Mouse (Mus musculus) left cerebral cortex, adult 9 months (tissue): ENCODE measurements at regions not wholly inside any gene's neighbourhood (a gene's known extent, or its start where the extent isn't known, plus 50 kb on each side); places are given as distances from the start of the nearest gene placed in this dataset.

ENCODE experiments used
- DNase-seq, 2 experiments: peaks; one replicate each; pipeline ENCODE4 v3.0.0; 2022; ENCODE audit warnings: low spot score in 2 of 2

DNA sequence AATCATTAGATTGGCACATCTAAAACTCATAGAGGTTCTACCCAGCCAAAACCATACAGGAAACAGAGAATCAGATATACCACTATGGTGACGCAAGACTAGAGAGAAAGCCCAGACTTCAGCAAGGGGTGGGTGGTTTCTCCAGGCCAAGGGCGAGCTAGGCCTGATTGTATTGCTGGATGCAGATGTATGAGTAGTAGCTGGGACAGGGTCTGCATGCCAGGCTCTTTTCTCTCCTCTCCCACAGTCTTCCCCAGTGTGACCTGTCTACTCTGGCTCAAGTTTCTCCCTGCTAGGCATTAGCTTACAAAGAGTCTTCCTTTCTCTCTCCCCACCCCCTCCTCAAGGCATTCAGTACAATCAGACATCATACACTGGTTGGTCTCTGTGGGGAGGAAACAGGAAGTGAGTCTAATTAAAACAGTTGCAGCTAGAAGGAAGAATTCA lies 181.8 kb upstream of the Sesn3 start:
- no peak for DNase-seq

DNA sequence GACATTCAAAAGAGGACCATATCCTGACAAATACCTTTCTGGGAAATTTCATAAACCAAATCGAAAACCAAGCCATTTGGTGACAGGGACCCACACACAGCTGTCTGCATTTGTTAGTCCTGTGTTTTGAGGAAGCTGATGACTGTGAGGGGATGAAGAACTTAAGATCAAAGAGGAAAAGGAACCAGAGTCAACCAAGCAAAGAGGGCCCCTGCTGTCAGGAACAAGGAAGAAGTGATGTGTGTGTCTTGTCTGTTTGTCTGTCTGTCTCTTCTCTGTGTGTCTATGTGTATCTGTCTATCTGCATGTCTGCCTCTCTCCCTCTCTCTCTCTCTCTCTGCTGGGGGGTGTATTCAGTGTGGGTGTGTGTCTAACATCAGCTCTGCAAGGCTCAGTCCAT lies 171.3 kb upstream of the Sesn3 start:
- no peak for DNase-seq

DNA sequence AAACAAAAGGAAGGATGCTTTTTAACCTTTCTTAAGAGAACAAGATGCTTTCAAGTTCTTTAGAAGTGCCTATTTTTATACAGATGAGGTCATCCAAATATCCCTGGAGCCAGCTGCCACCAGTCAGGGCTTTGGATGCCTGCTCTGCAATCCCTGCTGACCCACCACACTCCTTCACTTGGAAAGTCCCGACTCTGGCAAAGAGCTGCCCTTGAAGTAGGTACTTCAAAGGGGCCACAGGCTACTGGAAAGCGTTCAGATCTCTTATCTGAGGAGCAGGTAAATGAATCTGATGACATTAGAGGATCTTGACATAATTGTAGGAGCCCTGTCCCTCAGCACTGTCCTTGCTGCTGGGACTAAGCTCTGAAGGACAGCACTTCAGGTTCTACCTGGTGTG lies 169.9 kb upstream of the Sesn3 start:
- DNase-seq: no peak

DNA sequence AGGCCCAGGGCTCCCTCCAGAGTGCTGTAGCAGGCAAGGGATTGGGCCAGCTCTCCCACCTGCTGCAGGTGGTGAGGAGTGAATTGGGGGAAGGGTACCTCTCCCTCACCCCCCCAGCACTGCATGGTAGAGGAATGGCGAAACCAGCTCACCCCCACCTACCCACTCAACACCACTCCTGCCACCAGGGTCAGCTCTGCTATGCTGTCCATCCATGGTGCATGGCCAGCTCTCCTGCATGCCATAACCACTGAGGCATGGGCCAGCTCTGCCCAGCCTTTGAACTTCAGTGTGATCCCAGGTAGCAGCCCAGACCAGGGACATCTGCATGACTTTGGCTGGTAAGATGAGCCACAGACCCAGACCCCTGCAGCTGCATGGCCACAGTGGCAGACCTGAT lies 168.5 kb upstream of the Sesn3 start:
- no peak for DNase-seq

DNA sequence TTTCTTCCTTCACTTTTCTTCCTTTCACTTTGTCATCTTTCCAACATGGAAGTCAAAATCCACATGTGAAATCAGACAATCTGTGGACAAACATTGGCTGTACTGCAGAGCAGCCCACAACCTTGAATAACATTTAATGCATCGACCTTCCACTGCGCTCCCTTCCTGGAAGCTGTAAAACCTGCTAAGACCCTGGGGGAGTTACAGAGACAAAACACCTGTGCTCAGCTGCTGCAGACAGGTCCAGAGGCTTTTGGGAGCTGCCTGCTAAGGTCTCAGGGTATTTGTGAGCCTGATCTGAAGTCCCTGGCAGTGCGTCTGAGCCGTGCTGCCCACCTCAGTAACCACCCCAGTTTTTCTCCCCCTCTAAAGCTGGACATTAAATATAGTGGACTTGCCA lies 166.1 kb upstream of the Sesn3 start:
- DNase-seq: no peak

DNA sequence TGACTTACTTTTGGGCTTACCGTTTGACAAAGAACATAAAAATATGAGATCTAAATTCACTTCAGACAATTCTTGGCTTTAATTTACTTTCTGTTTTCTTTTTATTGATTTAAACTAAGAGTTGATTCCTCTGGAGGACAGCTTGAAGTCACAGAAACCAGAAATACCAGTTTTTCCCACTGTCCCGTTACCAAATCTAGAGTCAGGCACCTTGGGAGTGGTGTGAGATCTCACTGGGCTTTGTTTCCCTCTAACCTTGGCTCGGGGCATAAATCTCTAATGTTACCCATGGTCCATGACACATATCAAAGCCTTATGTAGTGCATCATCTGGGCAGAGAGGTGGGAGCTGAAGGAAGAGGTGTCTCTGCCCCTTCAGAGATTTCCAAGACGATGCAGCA lies 165.4 kb upstream of the Sesn3 start:
- DNase-seq: no peak

DNA sequence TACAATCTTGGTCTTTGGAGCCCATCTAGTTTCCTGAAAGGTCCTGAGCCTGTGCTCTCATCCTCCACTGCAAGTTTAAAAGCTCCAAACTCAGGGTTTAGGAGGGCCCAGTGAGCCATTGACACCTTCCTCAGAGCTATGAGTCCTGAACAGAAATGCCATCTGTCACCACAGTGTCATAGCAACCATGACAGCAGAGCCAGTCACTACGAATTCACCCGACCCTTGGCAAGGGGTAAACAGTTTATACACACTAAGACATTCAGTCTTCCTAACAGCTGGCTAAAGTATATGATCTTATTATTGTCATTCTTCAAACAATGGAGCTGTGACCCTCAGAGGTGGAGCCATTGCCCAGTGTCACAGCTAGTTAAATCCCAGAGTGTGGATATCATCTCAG lies 163.2 kb upstream of the Sesn3 start:
- no peak for DNase-seq

DNA sequence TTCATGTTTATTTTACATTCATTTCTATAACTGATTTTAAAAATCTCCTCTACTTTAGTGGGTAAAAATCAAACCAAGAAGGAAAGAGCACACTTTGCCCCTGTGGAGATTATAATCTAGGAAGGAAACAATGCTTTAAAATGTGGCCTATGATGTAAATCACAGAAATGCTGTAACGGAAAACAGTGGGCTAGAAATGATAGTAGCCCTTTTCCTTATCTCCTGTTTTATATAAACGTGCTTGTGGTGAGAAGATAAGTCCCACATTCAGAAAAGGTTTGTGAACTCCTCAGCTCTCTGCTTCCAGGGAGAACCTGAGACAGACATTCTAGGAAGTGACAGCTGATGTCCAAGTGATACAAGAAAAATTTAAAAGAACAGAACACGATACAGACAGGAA lies 159.3 kb upstream of the Sesn3 start:
- DNase-seq: no peak

DNA sequence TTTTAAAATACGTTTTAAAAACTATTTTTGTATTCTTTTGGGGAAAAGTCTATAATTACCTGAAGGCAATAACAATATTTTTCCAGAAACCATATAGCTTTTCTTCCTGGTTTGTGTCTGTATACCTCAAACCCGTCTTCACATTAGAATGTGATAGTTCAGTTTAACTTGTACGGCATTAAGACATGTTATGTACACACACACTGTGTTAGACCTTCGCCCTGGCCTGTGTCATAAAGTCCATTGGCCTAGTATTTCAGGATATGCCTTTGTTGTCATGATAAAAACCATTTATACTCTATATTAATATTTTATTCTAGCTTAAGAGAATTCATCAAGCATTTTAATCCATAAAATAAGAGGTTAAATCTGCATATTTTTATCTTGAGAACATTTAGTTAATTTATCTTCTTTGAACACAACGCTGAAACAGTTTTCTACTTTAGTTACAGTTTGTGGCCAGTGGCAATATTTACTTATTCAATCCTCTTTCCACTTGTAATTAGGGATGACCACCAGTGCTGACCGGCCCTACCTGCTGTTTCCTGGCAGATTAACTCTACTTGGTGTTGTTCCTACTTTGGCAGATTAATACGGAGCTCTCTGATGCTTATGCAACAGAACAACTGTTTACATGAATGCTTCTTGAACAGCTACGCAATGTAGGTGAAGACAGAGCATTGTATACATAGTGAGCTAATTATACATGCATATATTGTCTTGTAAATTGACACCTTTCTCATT lies 158.6 kb upstream of the Sesn3 start:
- DNase-seq: no peak

DNA sequence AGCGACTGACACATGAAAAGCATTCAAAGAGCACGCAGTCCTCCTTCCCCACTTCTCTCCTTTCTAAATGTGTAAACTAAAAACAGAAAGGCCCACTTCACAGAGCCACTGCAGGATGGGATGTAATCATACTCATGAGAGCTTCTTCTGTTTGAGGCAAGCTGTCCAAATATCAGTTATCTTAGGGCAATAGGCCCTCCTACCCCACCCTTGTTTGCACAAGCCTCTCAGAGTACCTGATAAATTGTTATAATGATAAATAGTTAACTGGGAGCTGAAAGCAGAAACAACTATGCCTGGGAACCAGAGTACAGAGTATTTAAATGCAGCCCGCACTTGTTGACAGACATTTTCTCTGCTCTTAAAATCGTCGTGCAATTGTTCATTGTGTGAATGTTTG lies 141.5 kb upstream of the Sesn3 start:
- DNase-seq: no peak

DNA sequence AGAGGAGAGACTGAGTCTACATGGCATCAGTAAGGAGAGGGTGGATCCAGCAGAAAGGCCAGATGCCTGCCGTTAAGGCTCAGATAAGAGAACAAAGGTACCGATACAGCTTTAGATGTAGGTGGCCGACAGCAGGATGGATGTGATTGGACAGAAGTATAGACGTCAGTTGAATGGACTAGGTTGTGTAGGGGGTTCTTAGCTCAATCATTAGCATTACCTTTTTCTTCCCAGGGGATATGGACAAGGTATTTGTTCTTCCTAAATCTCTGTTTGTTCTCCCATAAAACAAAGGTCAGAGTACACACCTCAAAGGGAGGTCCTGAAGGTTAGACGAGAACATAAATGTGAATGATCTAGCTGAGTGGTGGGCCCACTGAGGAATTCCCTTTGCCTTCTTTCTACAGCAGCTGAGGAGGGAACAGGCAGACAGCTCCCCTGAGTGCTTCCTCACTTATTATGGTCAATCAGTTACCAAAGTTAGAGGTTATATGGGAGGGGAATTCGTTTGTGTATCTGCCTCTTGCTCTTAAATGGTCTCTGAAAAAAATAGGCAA lies 139.9 kb upstream of the Sesn3 start:
- DNase-seq: no peak

DNA sequence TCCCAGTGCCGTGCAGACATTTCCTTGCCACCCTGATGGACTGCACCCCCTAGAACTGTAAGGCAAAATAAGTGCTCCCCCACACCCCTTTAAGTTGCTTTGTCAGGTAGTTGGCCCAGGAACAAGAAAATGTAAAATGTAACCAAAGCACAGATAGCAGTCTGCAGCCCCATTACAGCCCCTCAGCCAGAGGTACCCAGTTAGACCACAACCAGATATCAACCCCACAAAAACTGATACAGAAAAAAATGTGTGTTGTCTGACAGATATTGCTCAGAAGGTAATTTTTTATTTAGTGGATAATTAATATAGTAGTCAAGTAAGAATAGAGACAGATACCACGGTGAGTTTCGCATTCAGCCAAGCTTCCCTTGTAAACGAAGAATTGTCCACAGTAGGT lies 133.5 kb upstream of the Sesn3 start:
- DNase-seq: no peak

DNA sequence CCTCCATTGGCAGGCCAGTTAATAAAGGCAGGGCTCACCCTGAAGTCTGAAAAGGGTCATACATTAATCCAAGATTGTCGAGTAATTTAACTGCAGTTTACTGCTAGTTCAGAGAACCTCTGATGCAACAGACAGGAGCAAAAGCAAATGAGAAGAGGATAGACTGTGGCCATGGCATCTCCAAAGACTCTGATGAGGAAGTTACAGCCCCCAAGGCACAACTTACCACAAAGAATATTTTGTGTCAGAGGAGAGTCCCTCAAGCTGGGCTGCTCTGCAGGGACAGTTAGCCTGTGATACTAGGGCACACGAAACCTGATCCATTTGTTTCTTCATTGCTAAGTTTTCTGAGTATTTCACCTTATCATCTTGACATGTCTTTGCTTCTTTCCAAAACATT lies 130.9 kb upstream of the Sesn3 start:
- DNase-seq: no peak

DNA sequence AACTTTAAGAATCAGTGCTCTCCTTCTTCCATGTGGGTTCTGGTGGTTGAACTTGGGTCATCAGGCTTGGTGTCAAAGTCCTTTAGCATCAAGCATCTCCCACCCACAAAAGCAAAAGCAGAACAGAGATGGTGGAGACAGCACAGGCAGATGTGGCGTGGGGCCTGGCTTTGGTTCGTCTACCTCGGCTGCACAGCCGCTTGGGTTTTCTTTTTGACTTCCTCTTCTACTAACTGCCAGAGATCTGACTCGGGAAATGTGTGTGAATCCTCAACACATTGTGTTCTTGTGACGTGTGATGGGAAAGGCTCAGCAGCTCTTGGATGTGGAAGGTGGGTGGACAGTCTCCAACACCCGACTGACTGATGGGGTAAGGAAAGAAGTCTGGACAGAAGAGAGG lies 127.8 kb upstream of the Sesn3 start:
- no peak for DNase-seq

DNA sequence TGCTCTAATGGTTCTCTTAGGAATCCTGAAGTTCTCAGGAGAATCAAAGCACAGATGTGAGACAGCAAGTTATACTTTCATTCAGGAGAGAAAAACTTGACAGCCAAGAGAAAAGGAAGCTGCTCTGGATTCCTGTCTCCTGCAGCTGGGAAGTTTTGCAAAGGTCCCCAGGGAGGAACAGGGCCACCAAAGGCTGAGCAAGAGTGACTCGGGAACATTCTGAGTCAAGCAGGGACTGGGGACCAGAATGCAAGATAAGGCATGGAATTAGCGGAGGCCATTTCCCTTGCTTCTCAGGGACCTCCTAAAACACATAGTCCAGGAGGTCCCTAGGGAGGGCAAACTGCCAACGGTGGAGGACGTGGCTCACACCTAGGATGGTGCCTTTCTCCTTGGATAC lies 127.1 kb upstream of the Sesn3 start:
- DNase-seq: no peak

DNA sequence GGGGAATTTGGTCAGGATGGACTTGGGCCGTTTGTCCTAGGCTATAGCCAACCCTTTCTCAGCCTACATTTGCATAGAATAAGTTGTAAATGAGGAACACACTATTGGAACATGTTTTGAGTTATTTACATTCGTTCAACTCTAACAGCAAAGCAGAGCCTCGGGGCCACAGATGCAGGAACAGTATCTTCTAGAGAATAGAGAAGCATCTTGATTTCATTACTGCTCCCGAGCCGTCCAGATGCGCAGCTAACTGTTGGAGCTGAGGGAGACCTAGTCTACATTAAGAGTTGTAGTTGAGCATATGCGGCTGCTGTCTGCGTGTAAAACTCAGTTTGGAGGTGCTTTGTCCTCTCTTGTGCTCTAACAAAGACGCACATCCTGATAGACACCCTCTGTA lies 124.6 kb upstream of the Sesn3 start:
- DNase-seq: no peak

DNA sequence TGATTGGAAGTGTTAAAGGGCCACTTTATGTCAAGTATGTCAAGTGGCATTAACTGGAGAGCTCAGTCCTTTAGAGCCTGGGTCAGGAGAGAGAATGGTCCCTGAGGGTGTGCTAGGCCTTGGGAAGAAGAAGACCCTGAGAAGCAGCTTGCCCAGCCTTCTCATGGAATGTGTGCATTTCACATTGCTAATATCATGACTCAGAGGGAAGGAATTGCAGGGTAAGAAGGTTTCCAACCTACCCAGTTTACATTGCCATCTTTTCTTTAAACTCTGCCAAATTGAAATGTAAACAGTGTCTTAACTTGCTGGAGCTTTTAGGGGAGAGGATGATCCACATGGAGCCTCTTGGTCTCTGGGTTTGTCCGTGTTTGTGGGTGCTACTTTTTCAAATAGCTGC lies 117.9 kb upstream of the Sesn3 start:
- DNase-seq: no peak

DNA sequence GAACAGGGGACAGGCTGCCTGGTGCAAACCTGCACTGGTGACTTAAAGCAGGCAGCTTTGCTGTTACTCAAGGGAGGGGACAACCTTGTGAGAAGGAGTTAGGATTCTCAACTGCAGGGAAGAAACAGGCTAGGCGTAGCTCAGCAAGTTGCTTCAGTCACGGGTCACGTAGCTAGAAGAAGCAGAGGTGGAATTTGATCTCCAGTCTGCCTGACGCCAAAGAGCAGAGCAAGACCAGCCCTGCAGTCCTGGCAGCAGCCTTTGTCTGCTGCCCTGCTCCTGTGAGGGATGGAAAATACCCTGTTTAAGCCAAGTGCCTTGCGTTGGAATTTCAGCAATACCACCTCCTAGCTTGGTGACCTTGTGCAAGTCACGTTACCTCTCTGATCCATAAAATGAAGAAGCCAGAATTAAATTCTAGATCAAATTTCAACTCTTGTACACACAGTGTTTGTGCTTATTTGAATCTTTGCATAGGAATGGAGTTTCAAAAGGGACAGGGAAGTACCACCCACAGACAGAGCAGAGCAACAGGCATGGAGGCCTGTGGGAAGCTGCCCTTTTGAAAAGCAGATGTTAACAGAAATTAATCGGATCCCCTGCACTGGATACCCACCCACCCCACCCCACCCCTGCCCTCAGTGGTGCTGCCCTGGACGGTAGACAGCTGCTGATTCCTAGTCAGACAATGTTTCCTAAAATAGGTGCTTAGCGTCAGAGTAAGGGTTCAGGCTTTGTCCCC lies 116.6 kb upstream of the Sesn3 start:
- DNase-seq: no peak

DNA sequence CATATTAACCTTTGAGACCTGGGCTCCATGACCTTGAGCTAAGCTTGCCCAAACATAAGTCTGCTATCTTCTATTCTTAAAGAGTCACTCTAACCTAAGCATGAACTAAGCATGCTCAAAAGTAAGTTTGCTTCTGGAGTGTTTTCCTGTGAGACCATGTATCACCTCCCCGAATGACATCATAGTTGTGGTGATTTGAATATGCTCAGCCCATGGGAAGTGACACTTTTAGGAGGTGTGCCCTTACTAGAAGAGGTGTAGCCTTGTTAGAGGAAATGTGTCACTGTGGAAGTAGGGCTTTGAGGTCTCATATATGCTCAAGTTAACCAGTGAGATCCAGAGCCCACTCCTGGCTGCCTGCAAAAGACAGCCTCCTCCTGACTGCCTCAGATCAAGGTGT lies 114.7 kb upstream of the Sesn3 start:
- DNase-seq: no peak

DNA sequence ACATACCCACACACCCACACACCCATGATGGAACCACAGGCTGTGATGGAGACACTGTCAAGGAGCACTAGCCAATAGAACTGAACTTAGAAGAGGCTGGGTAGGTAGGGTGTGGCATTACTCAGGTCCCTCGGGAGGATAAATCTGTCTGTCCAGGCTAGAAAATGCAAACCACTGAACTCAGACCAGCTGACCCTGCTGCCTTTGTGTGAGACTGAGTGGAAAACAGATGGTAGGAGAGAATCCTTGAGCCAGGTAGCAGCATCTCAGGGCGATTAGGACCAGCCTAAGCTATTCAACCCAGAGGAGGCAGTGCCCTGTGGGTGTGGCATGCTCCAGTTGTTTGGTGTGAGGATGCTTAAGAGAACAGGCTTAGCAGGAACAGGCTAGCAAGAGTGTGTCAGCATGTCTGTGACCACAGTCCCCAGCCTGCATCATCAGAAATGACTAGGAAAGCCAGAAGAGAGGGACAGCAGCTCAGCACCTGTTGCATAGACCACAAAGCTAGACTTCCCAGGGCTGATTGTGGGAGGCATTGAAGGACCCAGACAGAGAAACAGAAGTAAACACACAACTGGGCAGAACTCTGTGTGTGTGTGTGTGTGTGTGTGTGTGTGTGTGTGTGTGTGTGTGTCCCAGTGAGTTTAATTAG lies 103.2 kb upstream of the Sesn3 start:
- no peak for DNase-seq

DNA sequence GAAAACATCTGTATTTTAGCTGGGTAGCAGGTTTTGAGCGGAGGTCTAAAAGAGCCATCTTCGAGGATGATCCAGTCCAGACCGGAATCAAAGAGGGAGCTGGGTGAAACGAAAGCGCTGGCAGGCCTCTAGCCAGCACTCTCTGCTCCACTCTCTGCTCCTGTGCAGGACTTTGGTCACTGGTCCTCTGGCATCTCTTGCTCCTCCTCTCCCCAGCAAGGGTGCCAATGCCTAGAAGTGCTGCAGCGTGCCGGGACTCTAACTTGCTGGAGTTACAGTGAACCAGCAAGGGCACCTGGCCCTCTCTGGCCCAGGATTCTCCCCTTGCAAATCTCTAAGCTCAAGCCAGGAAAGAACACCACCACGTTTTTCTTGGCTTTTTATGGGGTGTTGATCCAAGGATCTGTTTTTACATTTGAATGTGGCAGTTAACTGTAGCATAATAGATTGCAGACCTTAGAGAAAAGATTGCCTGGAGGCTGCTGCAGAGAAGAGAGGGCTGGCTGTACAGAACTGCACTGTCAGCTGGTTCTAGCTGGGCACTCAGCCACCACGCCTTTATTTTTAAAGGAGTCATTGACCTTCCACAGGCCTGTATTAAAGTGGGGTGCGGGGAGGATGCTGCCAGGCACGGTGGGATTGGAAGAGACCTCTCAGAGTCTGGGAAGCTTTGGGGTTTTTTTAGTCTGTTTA lies 101.1 kb upstream of the Sesn3 start:
- DNase-seq: peak in 1 of 2 experiments; percentile 56
